Mouse (Mus musculus) cortical plate, adult 2 months (tissue): ENCODE measurements at regions not wholly inside any gene's neighbourhood (a gene's known extent, or its start where the extent isn't known, plus 50 kb on each side); places are given as distances from the start of the nearest gene placed in this dataset.

Experiments used
- CTCF ChIP-seq: fragments of 200-500 bp; IDR thresholded peaks from 2 replicates; pipeline ENCODE4 v1.5.1; 2011; ENCODE audit warnings: mild to moderate bottlenecking, control low read depth, low read length; ENCODE audit not compliant: insufficient read depth; ENCODE audit errors: extremely low read depth
- POLR2A ChIP-seq: fragments of 200-500 bp; IDR thresholded peaks from 2 replicates; pipeline ENCODE4 v1.6.1; 2011; ENCODE audit warnings: mild to moderate bottlenecking, low read length, control low read depth; ENCODE audit not compliant: insufficient read depth; ENCODE audit errors: extremely low read depth

DNA sequence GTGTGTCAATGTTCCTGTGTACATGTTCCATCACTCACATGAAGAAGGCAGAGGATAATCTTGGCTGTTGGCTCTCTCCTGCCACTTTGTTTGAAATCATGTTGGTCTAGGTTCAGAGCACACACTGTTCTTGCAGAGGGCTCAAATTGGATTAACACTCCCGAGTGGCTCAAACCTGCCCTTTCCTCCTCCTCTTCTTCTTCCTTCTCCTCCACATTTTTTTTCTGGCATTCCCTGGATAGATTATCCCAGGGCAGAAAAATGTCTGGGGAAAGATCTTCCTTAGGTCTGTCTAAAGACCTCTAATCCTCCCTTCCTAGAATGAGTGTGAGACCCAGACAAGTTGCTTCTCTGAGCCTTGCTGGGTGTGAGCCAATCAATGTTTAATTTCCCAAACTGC is 594.4 kb upstream of the 3110018I06Rik start:
- TF ChIP-seq CTCF = no peak
- TF ChIP-seq POLR2A = no peak
